Mouse (Mus musculus): ENCODE data around the gene Mmd.

DNA sequence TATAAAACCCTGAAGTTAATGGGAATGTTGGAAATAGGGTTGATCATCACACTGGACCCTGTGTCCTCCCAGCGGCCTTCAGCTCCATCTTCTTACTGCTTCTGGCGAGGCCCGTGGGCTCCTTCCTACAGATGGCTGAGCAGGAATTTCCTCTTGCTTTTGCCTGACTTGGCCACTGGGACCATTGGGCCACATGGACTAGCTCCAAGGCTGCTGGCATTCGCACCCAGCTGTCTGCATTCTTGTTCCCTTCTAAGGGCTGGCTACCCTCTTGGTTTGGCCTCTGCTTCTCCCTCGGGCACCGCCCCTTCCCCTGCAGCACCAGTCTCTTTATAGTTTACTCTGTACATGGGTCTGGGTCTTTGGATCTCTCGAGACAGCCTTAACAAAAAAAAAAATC is 26.4 kb downstream of the Mmd start:
- TF ChIP-seq CTCF (IDR thresholded peaks at IDR 0.05; ENCODE audit: extremely low read depth, insufficient read length, insufficient replicate concordance, low read depth, low read length) (no peak), POLR2A (IDR thresholded peaks at IDR 0.05; ENCODE audit: low read depth, low read length) (no peak)
